Mouse (Mus musculus) bone marrow macrophage, adult 2 months (primary cell): ENCODE measurements around the gene Col4a2.

Source experiments
- CTCF ChIP-seq: IDR thresholded peaks from 2 replicates; pipeline ENCODE4 v1.5.1; 2012; ENCODE audit warnings: low read depth, mild to moderate bottlenecking, low read length, moderate library complexity
- POLR2A ChIP-seq: IDR thresholded peaks from 2 replicates; pipeline ENCODE4 v1.6.1; 2012; ENCODE audit warnings: mild to moderate bottlenecking, low read depth, low read length, borderline replicate concordance

DNA sequence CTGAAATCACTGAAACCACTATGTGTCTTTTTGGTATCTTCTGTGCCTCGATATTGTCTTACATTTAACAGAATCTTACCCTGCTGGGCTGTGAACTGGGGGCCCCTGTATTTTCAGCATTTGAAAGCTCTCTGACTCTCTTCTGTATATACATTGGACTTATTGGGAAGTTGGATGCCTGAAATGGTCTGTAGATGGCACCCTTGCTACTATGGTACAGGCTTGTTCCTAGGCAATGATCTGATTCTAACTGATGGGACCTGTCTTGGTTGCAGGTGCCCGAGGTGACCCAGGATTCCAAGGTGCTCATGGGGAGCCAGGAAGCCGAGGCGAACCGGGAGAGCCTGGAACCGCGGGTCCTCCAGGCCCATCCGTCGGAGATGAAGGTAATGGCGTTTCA, 102.5 kb downstream of the Col4a2 start:
- TF ChIP-seq CTCF (no peak), POLR2A (no peak)
